Mouse (Mus musculus) neural tube, embryonic 14.5 days (tissue): ENCODE measurements at regions not wholly inside any gene's neighbourhood (a gene's known extent, or its start where the extent isn't known, plus 50 kb on each side); places are given as distances from the start of the nearest gene placed in this dataset.

ENCODE experiments used
- ATAC-seq: fragments of 200-750 bp; cut with Nextera tagmentation; 2 replicates; pipeline ENCODE4 v1.8.0; 2017; ENCODE audit warnings: low read depth, mild to moderate bottlenecking, moderate TSS enrichment, moderate library complexity
- H3K27ac ChIP-seq: fragments of 300-500 bp; sonication (generic); 2 replicates; pipeline ENCODE4 v1.5.1; 2014; ENCODE audit warnings: low read depth, mild to moderate bottlenecking, control low read depth, low read length, moderate library complexity, mixed read lengths
- H3K27me3 ChIP-seq: fragments of 300-500 bp; sonication (generic); 2 replicates; pipeline ENCODE4 v1.6.1; 2014; ENCODE audit warnings: low read length; ENCODE audit not compliant: control insufficient read depth, insufficient read depth
- H3K36me3 ChIP-seq: fragments of 300-500 bp; sonication (generic); 2 replicates; pipeline ENCODE4 v1.6.1; 2014; ENCODE audit warnings: low read length, mixed read lengths; ENCODE audit not compliant: control insufficient read depth, insufficient read depth
- H3K4me1 ChIP-seq: fragments of 300-500 bp; sonication (generic); 2 replicates; pipeline ENCODE4 v1.6.1; 2014; ENCODE audit warnings: low read length; ENCODE audit not compliant: control insufficient read depth, insufficient read depth
- H3K4me2 ChIP-seq: fragments of 300-500 bp; sonication (generic); 2 replicates; pipeline ENCODE4 v1.6.1; 2014; ENCODE audit warnings: mild to moderate bottlenecking, low read depth, low read length, control low read depth
- H3K4me3 ChIP-seq: fragments of 300-500 bp; sonication (generic); 2 replicates; pipeline ENCODE4 v1.5.1; 2014; ENCODE audit warnings: low read depth, low read length, control low read depth, mixed read lengths
- H3K9ac ChIP-seq: fragments of 300-500 bp; sonication (generic); replicated peaks from 2 replicates; pipeline ENCODE4 v1.6.1; 2014; ENCODE audit warnings: low read depth, mild to moderate bottlenecking, control low read depth, low read length, mixed read lengths
- H3K9me3 ChIP-seq: fragments of 300-500 bp; sonication (generic); 2 replicates; pipeline ENCODE4 v1.6.1; 2016; ENCODE audit warnings: low read length; ENCODE audit not compliant: control insufficient read depth
- whole genome bisulfite sequencing: fragments of 180-500 bp; shearing (Covaris S2); extraction: QIAGEN DNeasy Blood & Tissue Kit; methylation state at CpG from one replicate; pipeline ENCODE4 v1.1.7; 2014; 5-methylcytosine and 5-hydroxymethylcytosine counted together

DNA sequence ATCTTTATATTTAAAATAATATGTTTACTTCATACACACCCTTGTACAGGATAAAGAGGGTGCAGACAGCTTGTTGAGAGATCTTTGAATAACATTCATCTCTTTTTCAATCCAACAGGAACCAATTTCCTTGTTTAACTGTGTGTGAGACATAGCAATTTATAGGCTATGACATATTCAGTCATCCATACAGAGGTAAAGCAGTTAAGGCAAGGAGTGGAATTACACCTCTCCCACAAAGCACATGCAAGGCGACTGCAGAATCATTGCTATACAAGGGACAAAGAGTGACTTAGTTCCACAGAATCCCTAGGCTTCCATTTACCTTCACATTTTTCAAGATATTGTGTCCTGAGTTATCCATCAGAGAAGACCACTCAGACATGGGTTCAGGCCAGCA lies 959.0 kb downstream of the Slc22a22 start:
- no peak overlapping the region for H3K4me3 ChIP-seq
- no peaks in the 10 kb centered on the region for H3K9me3 ChIP-seq
- no peak overlapping the region for H3K27ac ChIP-seq
- no peak overlapping the region for H3K4me2 ChIP-seq
- no peaks in the 10 kb centered on the region for H3K27me3 ChIP-seq
- 0 out of 2 replicates have a peak, but pooled peaks have one; percentile 49 for ATAC-seq
- no peak overlapping the region for H3K9ac ChIP-seq
- H3K36me3 ChIP-seq: no peaks in the 10 kb centered on the region
- no peaks in the 10 kb centered on the region for H3K4me1 ChIP-seq
- WGBS: 81% methylated on average over 1 of the region's 1 CpGs

DNA sequence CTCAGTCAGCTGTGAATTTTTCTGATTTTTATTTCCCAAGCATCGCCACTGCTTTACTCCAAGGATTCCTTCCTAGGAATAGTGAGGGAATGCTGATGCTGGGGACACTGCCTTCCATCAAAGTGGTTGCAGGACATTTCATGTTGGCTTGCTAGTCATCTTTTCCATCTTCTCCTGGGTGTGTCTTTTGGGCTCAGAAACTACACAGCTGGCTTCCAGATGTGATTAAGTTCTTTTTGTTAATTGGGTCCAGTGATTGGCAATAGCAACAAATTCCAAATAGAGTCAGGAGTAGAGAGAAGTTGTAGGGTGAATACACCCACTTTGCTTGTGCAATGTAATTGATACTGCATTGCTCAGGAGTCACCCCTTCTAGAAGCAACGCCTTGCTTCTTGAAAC lies 961.3 kb downstream of the Slc22a22 start:
- no peak overlapping the region for H3K9ac ChIP-seq
- H3K4me2 ChIP-seq: no peak overlapping the region
- H3K9me3 ChIP-seq: no peaks in the 10 kb centered on the region
- H3K27ac ChIP-seq: no peak overlapping the region
- 84% methylated on average over 2 of the region's 2 CpGs for WGBS
- no peaks in the 10 kb centered on the region for H3K27me3 ChIP-seq
- H3K4me3 ChIP-seq: no peak overlapping the region
- no peaks in the 10 kb centered on the region for H3K4me1 ChIP-seq
- H3K36me3 ChIP-seq: no peaks in the 10 kb centered on the region
- ATAC-seq: no peak

DNA sequence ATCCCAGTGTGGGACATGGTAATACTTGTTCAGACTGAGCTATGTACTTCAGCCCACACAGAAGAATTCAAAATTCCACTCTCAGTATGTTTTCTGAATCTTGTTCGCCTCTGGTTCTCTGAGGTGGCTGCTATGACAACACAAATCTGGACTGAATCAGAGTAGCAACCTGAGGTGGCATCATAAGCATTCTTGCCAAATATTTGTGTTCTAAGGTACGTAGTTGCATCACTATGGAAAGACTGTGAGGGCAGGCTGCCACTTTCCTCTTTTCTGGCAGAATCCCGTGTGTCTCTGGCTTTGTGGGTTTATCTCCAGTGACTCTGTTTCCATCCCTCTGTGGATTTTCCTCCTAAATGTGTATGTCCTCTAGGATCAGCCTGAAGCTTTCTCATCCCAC lies 978.7 kb downstream of the Slc22a22 start:
- 81% methylated on average over 3 of the region's 3 CpGs for WGBS

DNA sequence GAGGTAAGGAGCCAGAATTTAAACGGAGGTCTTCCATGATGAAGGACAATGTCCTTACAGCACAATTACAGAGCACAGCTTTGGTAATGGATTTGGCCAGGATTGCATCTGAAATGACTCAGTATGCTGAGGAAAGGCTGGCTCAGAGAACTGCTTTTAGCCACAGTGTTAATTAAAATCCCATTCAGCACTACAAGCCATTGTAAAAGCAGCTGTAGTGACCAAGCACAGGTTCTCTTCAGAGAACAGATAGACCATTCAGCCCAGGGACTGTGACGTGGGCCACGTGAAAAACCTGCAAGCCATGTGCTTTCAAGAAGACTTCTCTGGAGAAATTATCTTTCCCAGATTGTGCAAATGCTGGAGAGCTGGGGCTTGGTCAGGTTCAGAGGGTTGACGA lies 979.7 kb downstream of the Slc22a22 start:
- H3K27me3 ChIP-seq: no peaks in the 10 kb centered on the region
- H3K27ac ChIP-seq: no peak overlapping the region
- H3K4me2 ChIP-seq: no peak overlapping the region
- H3K4me3 ChIP-seq: no peak overlapping the region
- H3K4me1 ChIP-seq: no peaks in the 10 kb centered on the region
- H3K9ac ChIP-seq: no peak overlapping the region
- no peak for ATAC-seq
- H3K36me3 ChIP-seq: no peaks in the 10 kb centered on the region
- H3K9me3 ChIP-seq: no peaks in the 10 kb centered on the region
- WGBS: 69% methylated on average over 4 of the region's 4 CpGs

More for the DNA sequence above, 978.7 kb downstream of the Slc22a22 start:
- H3K4me2 ChIP-seq: no peak overlapping the region
- H3K4me1 ChIP-seq: no peaks in the 10 kb centered on the region
- no peak overlapping the region for H3K4me3 ChIP-seq
- no peak for ATAC-seq
- H3K27ac ChIP-seq: no peak overlapping the region
- no peak overlapping the region for H3K9ac ChIP-seq
- no peaks in the 10 kb centered on the region for H3K27me3 ChIP-seq
- no peaks in the 10 kb centered on the region for H3K9me3 ChIP-seq
- no peaks in the 10 kb centered on the region for H3K36me3 ChIP-seq

DNA sequence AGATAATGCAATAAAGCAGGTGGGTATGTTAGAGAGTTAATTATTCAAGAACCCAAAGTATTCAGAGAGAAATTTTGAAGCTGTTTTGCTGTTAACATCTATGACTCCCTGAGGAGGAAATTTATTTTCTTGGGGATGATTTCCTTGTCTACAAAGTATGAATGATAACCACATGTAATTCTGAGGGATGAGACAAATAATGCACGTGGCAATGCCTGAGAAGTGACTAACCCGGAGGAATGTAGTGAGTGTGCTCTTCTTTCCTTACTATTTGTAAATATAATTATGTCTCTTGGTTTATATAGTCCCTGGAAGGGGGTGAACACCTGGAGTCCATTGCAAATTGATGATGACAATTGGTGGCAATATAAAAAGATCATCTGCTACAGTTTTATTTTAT lies 981.1 kb downstream of the Slc22a22 start:
- 79% methylated on average over 2 of the region's 2 CpGs for WGBS
- H3K9ac ChIP-seq: no peak overlapping the region
- ATAC-seq: no peak

DNA sequence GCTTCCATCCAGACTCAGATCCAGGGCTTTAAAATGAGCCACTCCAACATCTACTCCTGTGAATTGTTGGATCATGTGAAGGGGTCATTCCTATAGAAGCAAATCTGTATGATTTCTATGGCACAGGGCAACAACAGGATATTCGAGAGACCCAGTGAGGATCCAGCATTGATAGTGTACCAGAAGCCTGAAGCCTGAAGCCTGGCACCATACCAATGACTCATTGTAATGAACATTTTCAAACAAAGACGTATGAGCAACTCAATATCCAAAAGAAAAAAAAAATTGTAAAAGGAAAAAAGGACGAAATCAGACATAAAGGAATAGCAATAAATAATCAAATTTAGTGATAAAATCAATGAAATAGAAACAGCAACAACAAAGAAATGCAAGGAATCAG lies 991.5 kb downstream of the Slc22a22 start:
- H3K4me1 ChIP-seq: no peaks in the 10 kb centered on the region
- ATAC-seq: no peak
- H3K4me2 ChIP-seq: no peak overlapping the region
- no peak overlapping the region for H3K9ac ChIP-seq
- H3K27ac ChIP-seq: no peak overlapping the region
- no peaks in the 10 kb centered on the region for H3K9me3 ChIP-seq
- WGBS: 81% methylated on average over 3 of the region's 3 CpGs
- no peak overlapping the region for H3K4me3 ChIP-seq
- no peaks in the 10 kb centered on the region for H3K36me3 ChIP-seq
- no peaks in the 10 kb centered on the region for H3K27me3 ChIP-seq

More for the DNA sequence above, 981.1 kb downstream of the Slc22a22 start:
- H3K9me3 ChIP-seq: no peaks in the 10 kb centered on the region
- H3K36me3 ChIP-seq: no peaks in the 10 kb centered on the region
- no peak overlapping the region for H3K27ac ChIP-seq
- no peak overlapping the region for H3K4me3 ChIP-seq
- no peak overlapping the region for H3K4me2 ChIP-seq
- H3K4me1 ChIP-seq: no peaks in the 10 kb centered on the region
- H3K27me3 ChIP-seq: no peaks in the 10 kb centered on the region

DNA sequence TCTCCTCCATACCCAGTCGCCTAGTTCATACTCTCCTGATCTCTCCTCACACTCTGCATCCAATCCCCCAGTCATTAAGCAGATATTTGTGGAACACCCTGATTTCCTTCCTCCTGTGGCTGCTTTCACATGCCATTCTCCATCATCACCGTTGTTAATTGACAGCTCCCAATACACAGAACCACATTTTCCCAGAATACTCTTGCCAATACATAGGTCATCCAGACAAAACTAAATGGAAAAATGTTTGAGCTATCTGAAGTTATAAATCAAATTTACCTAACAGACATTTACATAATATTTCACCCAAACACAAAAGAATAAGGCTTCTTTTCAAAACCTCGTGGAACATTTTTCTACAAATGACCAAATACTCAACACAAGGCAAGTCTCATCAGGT lies 992.7 kb downstream of the Slc22a22 start:
- no peak for ATAC-seq
- no peak overlapping the region for H3K9ac ChIP-seq
- H3K4me3 ChIP-seq: no peak overlapping the region
- H3K4me1 ChIP-seq: no peaks in the 10 kb centered on the region
- 89% methylated on average over 3 of the region's 3 CpGs for WGBS
- no peaks in the 10 kb centered on the region for H3K36me3 ChIP-seq
- H3K27ac ChIP-seq: no peak overlapping the region
- H3K9me3 ChIP-seq: no peaks in the 10 kb centered on the region
- no peaks in the 10 kb centered on the region for H3K27me3 ChIP-seq
- no peak overlapping the region for H3K4me2 ChIP-seq

DNA sequence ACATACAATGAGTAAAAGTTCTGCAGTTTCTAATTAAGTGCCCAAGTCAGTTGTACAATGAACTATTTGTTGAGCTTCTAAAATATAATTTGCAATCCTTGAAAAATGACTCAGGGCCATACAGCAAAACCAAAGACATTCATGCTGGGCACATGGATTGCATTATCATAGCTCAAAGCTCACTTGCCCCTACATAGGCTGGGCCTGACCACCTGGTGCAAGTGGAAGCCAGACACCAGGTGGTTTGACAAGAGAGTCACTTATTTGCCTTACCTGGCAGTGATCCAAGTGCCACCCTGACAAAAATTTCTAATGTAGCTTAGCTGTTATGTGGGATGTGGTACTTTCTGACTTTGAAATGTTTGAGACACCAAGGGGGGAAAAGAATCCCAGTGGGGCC lies 997.7 kb downstream of the Slc22a22 start:
- Histone ChIP-seq H3K36me3 (no peaks in the 10 kb centered on the region), H3K4me2 (no peak overlapping the region), H3K4me1 (no peaks in the 10 kb centered on the region), H3K27me3 (no peaks in the 10 kb centered on the region), H3K4me3 (no peak overlapping the region), H3K9ac (no peak overlapping the region), H3K9me3 (no peaks in the 10 kb centered on the region), H3K27ac (no peak overlapping the region)
- no peak for ATAC-seq

DNA sequence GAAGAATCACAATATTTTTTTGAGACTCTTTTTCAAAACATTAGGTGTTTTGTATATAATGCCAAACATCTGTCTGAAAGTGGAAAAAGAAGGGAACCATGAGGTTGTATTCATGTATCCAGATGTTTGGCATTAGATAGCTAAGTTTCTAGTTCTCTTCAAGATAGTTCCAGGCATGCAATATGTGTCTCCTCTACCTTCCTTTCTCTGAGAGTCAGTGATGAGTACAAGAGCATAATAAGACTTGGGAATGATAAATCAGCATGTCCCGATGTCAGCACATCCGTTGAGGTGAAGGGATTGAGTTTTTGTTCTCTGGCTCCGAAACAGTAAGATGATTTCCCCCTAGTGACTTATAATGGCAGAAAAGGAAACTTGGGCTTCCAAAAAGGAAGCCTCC lies 998.4 kb downstream of the Slc22a22 start:
- WGBS: 79% methylated on average over 3 of the region's 3 CpGs
- H3K27ac ChIP-seq: no peak overlapping the region
- ATAC-seq: no peak

DNA sequence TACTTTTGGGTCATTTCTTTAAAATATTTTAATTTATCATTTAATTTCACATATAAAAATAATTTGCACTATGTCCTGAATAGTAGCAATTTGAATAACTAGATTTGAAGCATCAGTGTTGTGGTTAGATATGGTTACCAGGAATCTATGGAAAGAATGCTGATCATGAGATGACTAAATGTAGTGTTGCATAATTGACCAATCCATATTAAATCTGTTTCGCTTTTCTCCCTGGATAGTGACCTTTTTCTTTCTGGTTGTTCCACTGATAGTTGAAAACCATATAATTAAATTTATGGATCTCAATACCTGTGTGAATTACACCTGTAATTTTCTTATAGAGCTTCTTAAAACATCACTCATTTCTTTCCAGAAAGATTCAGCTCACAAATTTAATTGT lies 1003.7 kb downstream of the Slc22a22 start:
- Histone ChIP-seq H3K4me1 (no peaks in the 10 kb centered on the region), H3K9me3 (no peaks in the 10 kb centered on the region), H3K36me3 (no peaks in the 10 kb centered on the region), H3K27me3 (no peaks in the 10 kb centered on the region), H3K4me3 (no peak overlapping the region), H3K9ac (no peak overlapping the region), H3K4me2 (no peak overlapping the region), H3K27ac (no peak overlapping the region)
- WGBS: 95% methylated on average over 1 of the region's 1 CpGs
- ATAC-seq: no peak

More for the DNA sequence above, 998.4 kb downstream of the Slc22a22 start:
- Histone ChIP-seq H3K4me2 (no peak overlapping the region), H3K9ac (no peak overlapping the region), H3K36me3 (no peaks in the 10 kb centered on the region), H3K4me1 (no peaks in the 10 kb centered on the region), H3K27me3 (no peaks in the 10 kb centered on the region), H3K4me3 (no peak overlapping the region), H3K9me3 (no peaks in the 10 kb centered on the region)
